Mouse (Mus musculus) G1E (cell line): ENCODE results near the gene Eif4a1.

Experiments
- CTCF ChIP-seq: IDR thresholded peaks from 2 replicates; pipeline ENCODE4 v1.5.1; 2012; ENCODE audit warnings: low read depth, low read length, inconsistent platforms, mixed read lengths
- GATA1 ChIP-seq: IDR thresholded peaks from 2 replicates; pipeline ENCODE4 v1.6.1; 2012; ENCODE audit warnings: borderline replicate concordance, low read length, inconsistent platforms, mixed read lengths

DNA sequence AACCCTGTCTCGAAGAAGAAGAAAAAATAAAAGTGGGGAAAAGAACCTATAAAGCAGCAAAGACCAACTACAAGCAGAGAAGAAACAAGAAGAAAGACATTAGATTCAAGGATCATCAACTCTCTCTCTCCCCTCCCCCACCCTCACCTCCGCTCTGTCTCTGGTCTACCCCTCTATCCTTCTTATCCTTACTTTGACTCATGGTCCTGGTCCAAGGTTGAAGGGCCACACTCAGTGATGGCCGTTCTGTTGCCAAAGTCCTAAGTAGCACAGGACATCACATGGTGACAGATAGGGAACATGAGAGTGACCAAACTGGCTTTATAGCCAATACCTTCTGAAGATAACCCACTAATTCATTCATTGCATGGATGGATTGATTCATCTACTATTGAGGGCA, 25.2 kb upstream of the Eif4a1 start:
- TF ChIP-seq CTCF = no peak
- TF ChIP-seq GATA1 = no peak
